Mouse (Mus musculus): ENCODE measurements around the gene Filip1l.
A peak's percentile ranks its signal among the peaks of the same experiment; 100 is the strongest.

Filip1l gene

GRCm38 (mm10) chr16:57398387-57399214 is 45.7 kb downstream of the Filip1l start:
- peak; percentile 69 for DNase-seq

- DNase-seq: peak; percentile 26
These were observed 46.7 kb downstream of the Filip1l start for GRCm38 (mm10) chr16:57399566-57399965.

- DNase-seq: no peak
These were observed 48.8 kb downstream of the Filip1l start for GRCm38 (mm10) chr16:57401702-57402101.

- DNase-seq: peak; percentile 6
These were observed 50.0 kb downstream of the Filip1l start for GRCm38 (mm10) chr16:57402910-57403309.

GRCm38 (mm10) chr16:57403825-57404224 is 50.9 kb downstream of the Filip1l start:
- DNase-seq: no peak

- no peak for DNase-seq
These were observed 59.9 kb downstream of the Filip1l start for GRCm38 (mm10) chr16:57412766-57413165.

GRCm38 (mm10) chr16:57416049-57416448 is 63.2 kb downstream of the Filip1l start:
- DNase-seq: no peak

- DNase-seq: no peak
These were observed 64.1 kb downstream of the Filip1l start for GRCm38 (mm10) chr16:57417017-57417416.

GRCm38 (mm10) chr16:57417955-57418354 is 65.1 kb downstream of the Filip1l start:
- no peak for DNase-seq

GRCm38 (mm10) chr16:57419332-57419731 is 66.4 kb downstream of the Filip1l start:
- DNase-seq: no peak

GRCm38 (mm10) chr16:57419881-57420280 is 67.0 kb downstream of the Filip1l start:
- DNase-seq: no peak

- no peak for DNase-seq
These were observed 68.1 kb downstream of the Filip1l start for GRCm38 (mm10) chr16:57420773-57421556.

- peak; percentile 9 for DNase-seq
These were observed 69.0 kb downstream of the Filip1l start for GRCm38 (mm10) chr16:57421680-57422417.

GRCm38 (mm10) chr16:57423001-57423800 is 70.3 kb downstream of the Filip1l start:
- DNase-seq: peak; percentile 55

- no peak for DNase-seq
These were observed 73.8 kb downstream of the Filip1l start for GRCm38 (mm10) chr16:57426680-57427079.

- no peak for DNase-seq
These were observed 74.8 kb downstream of the Filip1l start for GRCm38 (mm10) chr16:57427516-57428285.

- no peak for DNase-seq
These were observed 76.1 kb downstream of the Filip1l start for GRCm38 (mm10) chr16:57428977-57429376.

GRCm38 (mm10) chr16:57431294-57431693 is 78.4 kb downstream of the Filip1l start:
- no peak for DNase-seq

- no peak for DNase-seq
These were observed 80.3 kb downstream of the Filip1l start for GRCm38 (mm10) chr16:57433173-57433572.

GRCm38 (mm10) chr16:57433671-57434070 is 80.8 kb downstream of the Filip1l start:
- no peak for DNase-seq

- peak; percentile 27 for DNase-seq
These were observed 81.7 kb downstream of the Filip1l start for GRCm38 (mm10) chr16:57434640-57435039.

All from thymus, postnatal 25 days (tissue).